Mouse (Mus musculus) heart, adult 2 months (tissue): ENCODE results near the gene Zdhhc17.

ENCODE experiments used
- EP300 ChIP-seq: fragments of 200-500 bp; IDR thresholded peaks from 2 replicates; pipeline ENCODE4 v1.6.1; 2011; ENCODE audit warnings: low read depth, low read length, control low read depth; ENCODE audit not compliant: insufficient read depth
- POLR2A ChIP-seq: fragments of 200-500 bp; IDR thresholded peaks from 2 replicates; pipeline ENCODE4 v1.6.1; 2011; ENCODE audit warnings: mild to moderate bottlenecking, low read depth, low read length, control low read depth; ENCODE audit not compliant: insufficient read depth

GRCm38 (mm10) chr10:110959781-110960180 lies 50.2 kb downstream of the Zdhhc17 start:
- TF ChIP-seq EP300: no peak
- TF ChIP-seq POLR2A: no peak
